Mouse (Mus musculus) cortical plate, adult 2 months (tissue): ENCODE data around the gene Dnttip2. TPM values are rescaled to one million over a fixed set of nuclear protein-coding genes. Genes with fewer than 3 reads are reported as not detected.

Experiments used
- H3K27ac ChIP-seq: fragments of 200-500 bp; 2 replicates; pipeline ENCODE4 v1.5.1; 2012; ENCODE audit warnings: low read length, control low read depth, inconsistent platforms; ENCODE audit not compliant: insufficient read depth
- H3K4me1 ChIP-seq: fragments of 200-500 bp; 2 replicates; pipeline ENCODE4 v1.6.1; 2011; ENCODE audit warnings: low read length; ENCODE audit not compliant: control insufficient read depth, insufficient read depth
- H3K4me3 ChIP-seq: fragments of 200-500 bp; 2 replicates; pipeline ENCODE4 v1.5.1; 2011; ENCODE audit warnings: mild to moderate bottlenecking, low read length, control low read depth; ENCODE audit not compliant: insufficient read depth
- CTCF ChIP-seq: fragments of 200-500 bp; IDR thresholded peaks from 2 replicates; pipeline ENCODE4 v1.5.1; 2011; ENCODE audit warnings: mild to moderate bottlenecking, control low read depth, low read length; ENCODE audit not compliant: insufficient read depth; ENCODE audit errors: extremely low read depth
- POLR2A ChIP-seq: fragments of 200-500 bp; IDR thresholded peaks from 2 replicates; pipeline ENCODE4 v1.6.1; 2011; ENCODE audit warnings: mild to moderate bottlenecking, low read length, control low read depth; ENCODE audit not compliant: insufficient read depth; ENCODE audit errors: extremely low read depth
- polyA plus RNA-seq: library from polyadenylated mRNA; depleted of rRNA; stranded (reverse); fragments of >200 nt; gene quantifications from 2 replicates; pipeline ENCODE4 v1.2.3, GENCODE M21; 2012

Gene Dnttip2
- polyA plus RNA-seq, 1 experiment = 17.0 TPM

DNA sequence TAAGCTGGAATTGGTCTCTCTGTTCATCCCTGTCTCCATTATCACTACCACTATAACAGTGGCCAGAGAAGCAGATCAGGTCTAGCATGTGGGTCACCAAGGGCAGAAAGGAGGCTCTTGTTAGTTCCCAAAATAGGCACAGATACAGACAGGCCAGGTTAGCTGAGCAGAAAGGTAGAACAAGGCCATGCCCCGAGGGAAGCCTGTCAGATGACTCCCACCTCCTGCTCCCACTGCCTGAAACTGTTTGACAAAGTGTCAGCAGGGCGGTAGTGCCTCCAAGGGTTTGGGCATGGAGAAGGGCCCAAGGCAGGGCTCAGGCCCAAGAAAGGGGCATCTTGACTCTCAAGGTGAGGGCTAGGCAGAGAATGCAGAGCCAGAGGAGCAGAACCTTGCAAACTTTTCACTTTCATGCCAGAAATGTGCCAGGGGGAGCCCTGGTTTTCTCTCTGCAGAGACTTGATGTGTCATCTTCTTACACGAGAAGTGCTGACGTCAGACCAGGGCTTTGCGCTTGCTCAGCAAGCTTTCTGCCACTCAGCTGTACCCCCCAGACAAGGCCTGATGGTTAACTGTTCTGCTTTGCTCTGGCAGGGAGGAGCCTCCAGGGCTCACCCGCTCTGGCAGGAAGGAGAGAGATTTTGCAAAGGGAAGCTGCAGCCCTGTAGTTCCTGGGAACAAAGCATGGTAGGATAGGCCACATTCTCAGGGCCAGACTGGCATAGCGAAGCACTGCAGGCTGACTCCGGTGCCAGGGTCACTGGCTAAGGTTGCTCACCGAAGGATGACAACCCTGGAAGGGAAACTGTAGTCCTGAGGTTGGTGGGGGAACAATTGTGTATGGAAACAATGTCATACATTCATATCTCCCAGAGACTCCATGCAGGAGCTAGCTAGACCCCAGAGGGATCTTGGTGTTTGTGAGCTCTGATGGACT, 27.1 kb downstream of the Dnttip2 start:
- Histone ChIP-seq H3K27ac (0 out of 2 replicates have a peak overlapping the region, but pooled peaks have one; percentile 47), H3K4me3 (no peak overlapping the region), H3K4me1 (peaks cover 2% of the 10 kb centered on the region)
- TF ChIP-seq CTCF (no peak), POLR2A (peak; percentile 67)

DNA sequence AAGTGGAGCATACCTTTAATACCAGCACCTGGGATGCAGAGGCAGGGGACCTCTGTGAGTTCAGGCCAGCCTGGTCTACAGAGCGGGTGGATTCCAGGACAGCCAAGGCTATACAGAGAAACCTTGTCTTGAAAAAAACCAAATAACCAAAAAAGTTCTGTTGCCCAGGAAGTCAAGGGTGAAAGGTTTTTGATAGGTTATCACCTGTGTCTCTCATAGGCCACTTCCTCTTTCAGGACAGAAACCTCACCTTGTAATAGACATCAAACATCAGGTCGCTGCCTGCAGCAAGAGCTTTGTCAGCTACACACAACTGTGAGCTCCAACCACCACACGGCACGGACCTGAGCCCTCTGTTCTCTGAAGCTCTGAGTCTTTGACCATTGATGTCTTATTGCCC, 30.4 kb downstream of the Dnttip2 start:
- TF ChIP-seq CTCF = no peak
- no peak for TF ChIP-seq POLR2A
- H3K4me3 ChIP-seq = no peak overlapping the region
- H3K4me1 ChIP-seq = peaks cover 3% of the 10 kb centered on the region
- no peak overlapping the region for H3K27ac ChIP-seq

DNA sequence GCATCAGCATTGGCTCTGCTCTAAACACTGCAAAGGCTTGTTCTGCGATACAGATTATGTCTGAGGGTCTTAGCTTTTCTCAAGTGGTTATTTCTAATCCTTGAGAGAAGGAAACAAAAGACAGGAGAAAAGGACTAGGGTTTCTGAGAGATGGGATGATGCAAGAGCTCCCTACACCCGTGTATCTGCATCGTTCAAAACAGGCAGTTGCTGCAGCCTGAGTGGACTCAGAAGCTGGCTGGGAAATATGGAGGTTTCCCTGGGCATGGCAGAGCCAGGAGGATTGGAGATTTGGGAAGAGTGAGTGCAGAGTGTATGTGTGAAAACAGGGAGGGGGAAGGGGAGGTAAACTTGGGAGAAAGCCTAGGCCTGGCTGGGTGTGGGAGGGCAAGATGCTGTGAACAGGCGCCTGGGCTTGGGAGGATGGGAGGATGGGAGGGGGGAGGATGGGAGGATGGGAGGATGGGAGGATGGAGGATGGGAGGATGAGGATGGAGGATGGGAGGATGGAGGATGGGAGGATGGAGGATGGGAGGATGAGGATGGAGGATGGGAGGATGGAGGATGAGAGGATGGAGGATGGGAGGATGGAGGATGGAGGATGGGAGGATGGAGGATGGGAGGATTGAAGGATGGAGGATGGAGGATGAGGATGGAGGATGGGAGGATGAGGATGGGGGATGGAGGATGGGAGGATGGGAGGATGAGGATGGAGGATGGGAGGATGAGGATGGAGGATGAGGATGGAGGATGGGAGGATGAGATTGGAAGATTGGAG, 33.9 kb downstream of the Dnttip2 start:
- no peak for TF ChIP-seq POLR2A
- no peak for TF ChIP-seq CTCF

DNA sequence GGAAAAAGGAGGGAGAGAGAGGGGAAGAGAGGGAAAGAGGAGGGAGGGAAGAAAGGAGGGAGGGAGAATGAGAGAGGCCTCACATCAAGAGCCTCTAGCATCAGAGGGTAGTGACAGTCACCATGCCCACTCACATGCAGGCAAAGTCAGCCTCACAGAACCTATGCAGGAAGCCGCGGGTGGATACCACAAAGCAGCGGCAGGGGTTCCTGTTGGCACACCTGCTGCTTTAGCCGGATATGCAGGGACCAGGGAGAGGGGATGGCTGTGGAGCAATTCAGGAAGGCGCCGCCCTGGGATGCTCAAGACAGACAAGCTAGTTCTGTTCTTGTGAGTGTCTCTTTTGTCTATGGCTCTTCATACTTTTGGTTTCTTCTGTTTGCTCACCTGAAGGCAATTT, 34.8 kb downstream of the Dnttip2 start:
- H3K4me3 ChIP-seq = no peak overlapping the region
- no peak for TF ChIP-seq POLR2A
- no peak for TF ChIP-seq CTCF
- peaks cover 2% of the 10 kb centered on the region; the same call in 1 of the 2 replicates for H3K4me1 ChIP-seq
- H3K27ac ChIP-seq = no peak overlapping the region

More for the DNA sequence above, 33.9 kb downstream of the Dnttip2 start:
- Histone ChIP-seq H3K4me1 (peaks cover 2% of the 10 kb centered on the region; the same call in 1 of the 2 replicates), H3K27ac (no peak overlapping the region), H3K4me3 (no peak overlapping the region)

DNA sequence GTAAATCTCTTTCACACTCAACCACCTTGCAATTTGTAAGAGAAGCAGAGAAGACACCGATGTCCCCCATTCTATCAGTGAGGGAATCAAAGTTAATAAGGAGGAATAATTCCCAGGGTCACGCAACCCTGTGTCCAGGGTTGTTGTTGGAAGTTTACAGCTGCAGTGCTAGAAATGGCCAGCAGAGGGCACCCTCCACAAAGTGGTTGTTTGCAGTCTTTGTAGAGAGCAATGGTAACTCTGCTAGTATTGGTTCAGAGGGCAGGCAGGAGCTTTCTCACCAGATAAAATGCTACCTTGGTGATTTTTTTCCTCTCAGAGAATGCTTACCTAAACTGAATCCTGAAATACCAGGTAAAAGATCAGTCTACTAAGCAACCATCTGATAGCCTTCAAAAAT, 37.9 kb downstream of the Dnttip2 start:
- TF ChIP-seq POLR2A (no peak), CTCF (peak; percentile 94)
- Histone ChIP-seq H3K27ac (no peak overlapping the region), H3K4me1 (peaks cover 2% of the 10 kb centered on the region; the same call in 1 of the 2 replicates), H3K4me3 (no peak overlapping the region)

DNA sequence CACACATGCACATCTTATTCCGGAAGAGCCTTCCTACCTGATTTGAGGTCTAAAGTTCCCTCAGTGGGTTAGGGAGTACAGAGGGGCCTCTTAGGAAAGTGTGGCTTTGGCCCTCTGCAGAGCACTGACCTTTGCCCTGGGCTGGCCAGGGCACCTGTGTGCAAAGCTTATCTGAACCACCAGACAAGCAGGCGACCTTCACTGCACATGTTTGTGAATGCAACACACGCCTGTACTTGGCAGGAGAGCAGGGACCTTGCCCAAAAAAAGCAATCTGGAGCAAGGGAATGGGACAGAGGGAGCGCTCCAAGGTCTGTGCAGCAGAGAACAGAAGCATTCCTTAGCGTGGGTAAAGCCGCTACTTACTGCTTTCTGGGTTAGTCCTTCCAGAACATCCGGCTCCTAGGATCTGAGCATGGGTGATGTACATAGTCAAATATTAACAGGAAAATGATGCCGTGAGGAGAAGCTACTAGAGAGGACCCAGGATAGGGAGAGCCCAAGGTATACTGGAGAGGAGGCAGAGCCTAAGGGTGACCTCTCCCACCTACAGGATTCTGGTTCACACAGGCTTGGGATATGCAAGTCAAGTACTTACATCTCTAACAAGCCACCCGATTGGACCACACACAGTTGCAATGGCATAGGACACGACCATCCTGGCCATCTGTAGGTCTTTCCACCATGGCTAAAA, 38.9 kb downstream of the Dnttip2 start:
- TF ChIP-seq POLR2A = no peak
- TF ChIP-seq CTCF = no peak
- Histone ChIP-seq H3K27ac (no peak overlapping the region), H3K4me1 (peaks cover 2% of the 10 kb centered on the region; the same call in 1 of the 2 replicates), H3K4me3 (no peak overlapping the region)

DNA sequence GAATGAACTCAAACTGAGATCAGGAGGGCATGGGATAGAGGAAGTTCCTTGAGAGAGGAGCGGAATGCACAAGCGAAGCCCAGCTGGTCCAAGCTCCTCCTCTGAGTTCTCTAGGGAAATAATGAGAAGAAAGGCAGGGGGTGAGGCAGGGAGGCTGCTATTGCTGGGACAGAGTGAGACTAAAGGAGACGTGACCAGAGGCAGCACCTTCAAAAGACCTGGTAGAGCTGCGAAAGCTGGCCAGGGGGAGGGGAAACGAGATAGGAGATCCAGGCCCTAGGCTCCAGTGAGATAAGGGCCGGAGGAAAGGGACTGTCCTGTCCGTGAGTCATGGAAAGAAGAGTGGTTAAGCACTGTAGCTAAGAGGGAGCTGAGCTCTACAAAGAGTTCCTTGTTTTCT, 39.7 kb downstream of the Dnttip2 start:
- no peaks in the 10 kb centered on the region for H3K4me1 ChIP-seq
- H3K27ac ChIP-seq = no peak overlapping the region
- H3K4me3 ChIP-seq = no peak overlapping the region
- TF ChIP-seq POLR2A = no peak
- no peak for TF ChIP-seq CTCF

DNA sequence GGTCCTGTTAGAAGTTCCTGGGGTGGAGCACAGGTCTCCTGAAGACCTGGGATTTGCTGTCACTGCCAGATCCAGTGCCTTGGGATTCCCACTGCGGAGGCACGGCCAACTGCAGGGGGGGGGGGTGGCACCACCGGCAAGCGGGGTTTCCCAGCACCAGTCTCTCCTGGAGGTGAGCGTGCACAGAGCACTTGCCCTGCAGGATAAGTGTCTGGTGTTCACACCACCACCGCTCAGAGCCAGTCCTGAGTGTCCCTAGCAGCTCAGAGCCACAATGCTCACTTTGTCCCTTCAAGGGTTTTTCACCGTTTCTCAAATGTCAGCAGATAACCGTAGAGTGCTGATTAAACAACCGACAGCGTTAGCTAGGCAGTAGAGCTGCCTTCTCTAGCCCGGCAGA, 42.4 kb downstream of the Dnttip2 start:
- TF ChIP-seq POLR2A (no peak), CTCF (no peak)
- no peak overlapping the region for H3K4me3 ChIP-seq
- no peak overlapping the region for H3K27ac ChIP-seq
- no peaks in the 10 kb centered on the region for H3K4me1 ChIP-seq

DNA sequence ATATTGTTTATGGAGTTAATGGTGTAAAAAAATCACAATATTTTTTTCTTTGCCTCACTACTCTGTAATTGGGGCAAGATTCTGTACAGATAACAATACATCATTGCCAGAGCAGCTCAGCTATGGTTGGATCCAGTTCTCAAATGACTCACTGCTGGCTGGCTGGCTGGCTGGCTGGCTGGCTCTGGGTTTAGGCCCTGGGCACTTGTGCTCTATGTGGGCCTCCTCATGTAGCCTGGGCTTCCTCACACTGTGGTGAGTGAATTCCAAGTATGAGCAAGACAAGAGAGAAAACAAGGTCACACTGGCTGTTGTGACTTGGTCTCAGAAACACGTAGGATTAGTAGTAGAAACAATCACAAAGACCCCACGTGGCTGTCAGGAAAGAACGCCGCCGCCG, 43.2 kb downstream of the Dnttip2 start:
- Histone ChIP-seq H3K27ac (no peak overlapping the region), H3K4me1 (no peaks in the 10 kb centered on the region), H3K4me3 (no peak overlapping the region)
- TF ChIP-seq POLR2A (no peak), CTCF (no peak)
